Mouse (Mus musculus) lung, postnatal 0 days (tissue): ENCODE results near the gene Hoxc5. TPM values are rescaled to one million over a fixed set of nuclear protein-coding genes. Genes with fewer than 3 reads are reported as not detected.

Experiments
- ATAC-seq: fragments of 200-750 bp; cut with Nextera tagmentation; 2 replicates; pipeline ENCODE4 v1.8.0; 2017; ENCODE audit warnings: moderate library complexity
- DNase-seq: peaks from one replicate; pipeline ENCODE4 v3.0.0-alpha.2; 2016; ENCODE audit warnings: low spot score
- H3K27ac ChIP-seq: fragments of 300-500 bp; sonication (generic); 2 replicates; pipeline ENCODE4 v1.5.1; 2014; ENCODE audit warnings: antibody characterized with exemption, mild to moderate bottlenecking, low read length, mixed read lengths
- H3K27me3 ChIP-seq: fragments of 300-500 bp; sonication (generic); replicated peaks from 2 replicates; pipeline ENCODE4 v1.6.1; 2014; ENCODE audit warnings: low read length, mixed read lengths; ENCODE audit not compliant: insufficient read depth
- H3K36me3 ChIP-seq: fragments of 300-500 bp; sonication (generic); 2 replicates; pipeline ENCODE4 v1.6.1; 2014; ENCODE audit warnings: low read length, mixed read lengths; ENCODE audit not compliant: insufficient read depth
- H3K4me1 ChIP-seq: fragments of 300-500 bp; sonication (generic); 2 replicates; pipeline ENCODE4 v1.6.1; 2014; ENCODE audit warnings: antibody characterized with exemption, low read depth, low read length, mixed read lengths; ENCODE audit not compliant: insufficient read depth
- H3K4me2 ChIP-seq: fragments of 300-500 bp; sonication (generic); replicated peaks from 2 replicates; pipeline ENCODE4 v1.6.1; 2014; ENCODE audit warnings: low read depth, mild to moderate bottlenecking, low read length, moderate library complexity, mixed read lengths
- H3K4me3 ChIP-seq: fragments of 300-500 bp; sonication (generic); 2 replicates; pipeline ENCODE4 v1.5.1; 2014; ENCODE audit warnings: low read depth, low read length
- H3K9ac ChIP-seq: fragments of 300-500 bp; sonication (generic); replicated peaks from 2 replicates; pipeline ENCODE4 v1.6.1; 2014; ENCODE audit warnings: low read depth, mild to moderate bottlenecking
- H3K9me3 ChIP-seq: fragments of 300-500 bp; sonication (generic); 2 replicates; pipeline ENCODE4 v1.6.1; 2016; ENCODE audit warnings: low read length, mixed read lengths
- CTCF ChIP-seq: IDR thresholded peaks from 2 replicates; pipeline ENCODE4 v1.5.1; 2016; ENCODE audit warnings: antibody characterized with exemption, mild to moderate bottlenecking
- EP300 ChIP-seq: IDR thresholded peaks from 2 replicates; pipeline ENCODE4 v1.6.1; 2016; ENCODE audit warnings: antibody characterized with exemption, mild to moderate bottlenecking, control low read depth
- WGBS: fragments of 180-500 bp; shearing (Covaris S2); extraction: QIAGEN DNeasy Blood & Tissue Kit; methylation state at CpG from one replicate; pipeline ENCODE4 v1.1.7; 2014; 5-methylcytosine and 5-hydroxymethylcytosine counted together
- polyA plus RNA-seq: library from polyadenylated mRNA; unstranded; fragments of >200 nt; fragmentation: Nextera tagmentation; extraction: Ambion mirVana; gene quantifications from 2 replicates; pipeline ENCODE4 v1.2.1, GENCODE M21; 2015

Hoxc5 gene
- polyA plus RNA-seq, 1 experiment from 2014 or later: not detected

DNA sequence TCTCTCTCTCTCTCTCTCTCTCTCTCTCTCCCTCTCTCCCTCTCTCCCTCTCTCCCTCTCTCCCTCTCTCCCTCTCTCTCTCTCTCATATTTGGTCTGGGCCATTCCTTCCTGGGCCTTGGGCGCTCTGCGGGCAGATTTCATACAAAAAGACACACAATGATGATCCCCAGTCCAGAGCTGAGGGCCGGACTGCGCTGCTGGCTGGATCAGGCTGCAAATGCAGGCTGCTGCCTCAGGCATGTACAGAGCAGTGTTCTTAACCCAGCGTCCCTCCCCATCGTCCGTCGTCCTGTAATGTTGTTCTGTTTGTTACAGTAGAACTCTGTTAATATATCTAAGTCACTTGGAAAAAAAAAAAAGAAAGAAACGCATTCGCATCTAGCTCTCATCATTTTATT, 17.3 kb downstream of the Hoxc5 start:
- H3K9ac ChIP-seq: no peak overlapping the region
- H3K4me3 ChIP-seq: no peak overlapping the region
- ATAC-seq (no peak), DNase-seq (no peak)
- WGBS: 5% methylated on average over 10 of the region's 10 CpGs
- H3K4me1 ChIP-seq: no peaks in the 10 kb centered on the region
- peaks cover 90% of the 10 kb centered on the region for H3K27me3 ChIP-seq
- TF ChIP-seq EP300 (no peak), CTCF (no peak)
- H3K9me3 ChIP-seq: no peaks in the 10 kb centered on the region
- H3K4me2 ChIP-seq: no peak overlapping the region
- no peak overlapping the region for H3K27ac ChIP-seq
- H3K36me3 ChIP-seq: no peaks in the 10 kb centered on the region

DNA sequence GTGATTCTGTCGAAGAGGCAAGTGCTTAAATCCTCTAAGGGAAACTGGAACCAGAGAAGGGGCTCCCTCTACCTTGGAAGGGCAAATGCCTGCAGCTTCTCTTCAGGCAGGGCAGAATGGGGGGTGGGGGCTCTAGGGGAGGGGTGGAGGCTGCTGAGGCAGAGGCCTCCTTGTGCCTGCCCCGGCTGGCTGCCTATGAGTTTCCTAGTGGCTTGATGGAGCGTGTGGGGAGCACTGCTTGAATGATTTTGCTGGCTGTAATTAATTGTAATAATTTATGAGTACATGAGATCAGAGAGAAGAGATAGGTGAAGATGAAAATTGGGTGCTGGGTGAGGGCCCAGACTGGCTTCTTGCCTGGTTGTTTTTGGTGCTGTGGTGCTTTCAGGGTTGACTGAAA, 17.7 kb downstream of the Hoxc5 start:
- Histone ChIP-seq H3K9me3 (no peaks in the 10 kb centered on the region), H3K27ac (no peak overlapping the region), H3K4me2 (no peak overlapping the region), H3K36me3 (no peaks in the 10 kb centered on the region), H3K9ac (no peak overlapping the region), H3K27me3 (peaks cover 90% of the 10 kb centered on the region), H3K4me3 (no peak overlapping the region), H3K4me1 (no peaks in the 10 kb centered on the region)
- ATAC-seq: no peak
- WGBS: 12% methylated on average over 3 of the region's 3 CpGs
- DNase-seq: no peak
- TF ChIP-seq CTCF (no peak), EP300 (no peak)

DNA sequence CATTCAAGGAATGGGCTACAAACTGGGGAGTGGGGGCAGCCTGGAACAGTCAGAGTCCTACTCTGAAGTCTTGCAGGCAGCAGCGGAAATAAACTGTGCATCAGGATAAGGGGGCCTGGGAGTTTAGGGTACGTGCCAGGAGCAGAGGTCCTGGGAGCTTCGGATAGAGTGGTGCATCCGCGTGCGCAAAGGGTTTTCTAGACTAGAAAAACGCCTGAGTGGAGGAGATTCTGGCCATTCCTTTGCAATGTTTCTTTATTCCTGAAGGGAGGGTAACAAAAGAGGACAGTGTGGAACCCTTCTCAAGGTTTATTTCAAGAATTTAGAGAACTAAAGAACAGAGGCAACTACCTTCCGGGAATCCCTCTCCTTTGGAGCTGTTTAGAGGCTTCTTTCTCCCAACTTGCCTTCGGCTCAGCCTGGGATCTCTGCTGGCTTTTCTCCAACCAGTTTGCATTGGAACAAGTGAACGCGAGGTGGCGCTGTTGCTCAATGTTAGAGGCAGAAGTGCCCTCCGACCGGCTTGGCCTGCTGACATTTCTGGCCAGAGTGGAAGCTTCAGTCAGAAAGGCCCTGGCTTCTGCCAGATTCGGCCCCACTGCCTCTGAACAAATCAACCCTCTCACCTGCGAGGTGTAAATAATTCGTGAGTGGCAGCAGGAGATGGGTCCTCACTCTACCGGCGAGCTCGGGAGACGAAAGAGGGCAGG, 20.0 kb downstream of the Hoxc5 start:
- TF ChIP-seq EP300 (no peak), CTCF (peak; percentile 92)
- 4% methylated on average over 21 of the region's 21 CpGs for WGBS
- Histone ChIP-seq H3K36me3 (no peaks in the 10 kb centered on the region), H3K9me3 (no peaks in the 10 kb centered on the region), H3K4me2 (no peak overlapping the region), H3K27ac (no peak overlapping the region), H3K27me3 (peaks cover 92% of the 10 kb centered on the region), H3K4me1 (no peaks in the 10 kb centered on the region), H3K4me3 (no peak overlapping the region), H3K9ac (no peak overlapping the region)
- DNase-seq (peak; percentile 94), ATAC-seq (peak; percentile 53)

DNA sequence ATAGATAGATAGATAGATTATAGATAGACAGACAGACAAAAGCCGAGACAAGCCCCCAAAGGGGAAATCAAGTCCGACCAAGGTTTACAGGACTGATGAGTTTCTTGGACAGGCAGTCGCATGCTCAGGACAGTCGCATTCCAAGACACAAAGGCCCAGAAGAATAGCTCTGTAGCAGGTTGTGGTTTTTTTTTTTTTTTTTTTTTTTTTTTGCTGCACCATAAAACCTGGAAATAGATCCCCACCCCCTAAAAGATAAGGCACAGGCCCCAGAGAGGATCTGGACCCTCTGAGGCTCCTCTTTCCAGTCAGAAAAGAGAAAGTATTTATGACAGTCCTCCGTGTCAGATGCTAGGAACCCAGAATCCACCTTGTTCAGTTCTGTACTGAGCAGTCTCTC, 20.8 kb downstream of the Hoxc5 start:
- no peak overlapping the region for H3K4me2 ChIP-seq
- WGBS: 26% methylated on average over 5 of the region's 5 CpGs
- H3K9ac ChIP-seq: no peak overlapping the region
- H3K9me3 ChIP-seq: no peaks in the 10 kb centered on the region
- no peak for TF ChIP-seq EP300
- TF ChIP-seq CTCF: no peak
- H3K4me3 ChIP-seq: no peak overlapping the region
- no peaks in the 10 kb centered on the region for H3K4me1 ChIP-seq
- H3K27ac ChIP-seq: no peak overlapping the region
- no peak for ATAC-seq
- peaks cover 93% of the 10 kb centered on the region for H3K27me3 ChIP-seq
- H3K36me3 ChIP-seq: no peaks in the 10 kb centered on the region
- no peak for DNase-seq

DNA sequence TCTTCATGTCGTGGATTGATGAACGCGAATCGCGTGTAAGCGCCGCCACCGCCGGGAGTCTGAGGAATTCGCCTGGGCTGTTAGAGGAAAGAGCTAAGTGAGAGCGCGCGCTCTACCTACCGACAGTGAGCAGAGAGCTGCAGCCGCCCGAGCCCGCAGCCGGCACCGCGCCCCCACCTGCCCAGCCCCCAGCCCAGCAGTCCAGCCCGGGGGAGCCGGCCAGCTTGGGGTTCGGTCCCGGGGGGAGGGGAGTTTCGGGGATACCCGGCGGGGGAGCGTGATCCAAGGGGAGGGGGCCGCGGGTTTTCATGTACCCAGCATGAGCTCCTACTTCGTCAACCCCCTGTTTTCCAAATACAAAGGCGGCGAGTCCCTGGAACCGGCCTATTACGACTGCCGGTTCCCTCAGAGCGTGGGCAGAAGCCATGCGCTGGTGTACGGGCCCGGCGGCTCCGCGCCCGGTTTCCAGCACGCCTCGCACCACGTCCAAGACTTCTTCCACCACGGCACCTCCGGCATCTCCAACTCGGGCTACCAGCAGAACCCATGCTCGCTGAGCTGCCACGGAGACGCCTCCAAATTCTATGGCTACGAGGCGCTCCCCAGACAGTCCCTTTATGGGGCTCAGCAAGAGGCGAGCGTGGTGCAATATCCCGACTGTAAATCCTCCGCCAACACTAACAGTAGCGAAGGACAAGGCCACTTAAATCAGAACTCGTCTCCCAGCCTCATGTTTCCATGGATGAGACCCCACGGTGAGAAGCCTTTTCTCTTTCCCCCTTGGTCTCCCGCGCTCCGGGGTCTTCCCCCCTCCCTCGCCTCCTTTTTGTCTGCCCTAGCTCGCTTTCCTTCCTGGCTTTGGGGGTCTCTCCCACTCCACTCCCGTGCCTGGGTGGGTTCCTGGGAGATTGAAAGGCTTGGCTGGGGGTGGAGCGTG, 23.5 kb downstream of the Hoxc5 start, which contains the start of gene Hoxc8:
Gene Hoxc8 (plus strand): TSS at position 147 of the 937 bp plus-strand sequence.
- 2% methylated on average over 67 of the region's 69 CpGs for WGBS
- Histone ChIP-seq H3K27me3 (peaks cover 93% of the 10 kb centered on the region), H3K9me3 (no peaks in the 10 kb centered on the region), H3K4me1 (no peaks in the 10 kb centered on the region), H3K9ac (no peak within 1 kb of the TSS), H3K4me2 (no peak within 1 kb of the TSS), H3K36me3 (no peaks in the 10 kb centered on the region), H3K4me3 (no peak within 1 kb of the TSS), H3K27ac (no peak within 1 kb of the TSS)
- ATAC-seq: no peak
- DNase-seq: no peak
- TF ChIP-seq CTCF (no peak), EP300 (no peak)

DNA sequence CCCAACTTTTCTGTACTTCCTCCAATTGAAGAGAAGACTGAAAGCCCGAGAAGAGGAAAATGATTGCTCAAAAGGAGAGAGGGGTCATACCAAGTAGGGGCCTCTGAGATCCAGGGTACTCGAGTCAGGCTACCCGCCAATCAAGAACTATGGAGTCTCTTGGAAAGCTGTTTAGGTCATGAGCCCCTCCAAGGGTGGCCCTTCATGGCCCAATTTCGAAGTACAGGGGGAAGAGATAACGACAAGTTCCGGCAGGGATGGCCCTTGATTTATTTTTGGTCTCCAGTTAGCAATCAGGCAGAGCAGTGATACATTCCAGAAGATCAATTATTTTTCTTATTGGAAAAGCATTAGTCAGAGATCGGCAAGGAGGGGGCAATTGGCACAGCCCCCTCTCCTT, 24.5 kb downstream of the Hoxc5 start:
- no peak overlapping the region for H3K4me3 ChIP-seq
- peaks cover 92% of the 10 kb centered on the region for H3K27me3 ChIP-seq
- TF ChIP-seq CTCF: no peak
- no peak for TF ChIP-seq EP300
- H3K36me3 ChIP-seq: no peaks in the 10 kb centered on the region
- no peaks in the 10 kb centered on the region for H3K9me3 ChIP-seq
- no peak overlapping the region for H3K4me2 ChIP-seq
- WGBS: 5% methylated on average over 7 of the region's 7 CpGs
- ATAC-seq (no peak), DNase-seq (no peak)
- no peak overlapping the region for H3K27ac ChIP-seq
- H3K4me1 ChIP-seq: no peaks in the 10 kb centered on the region
- no peak overlapping the region for H3K9ac ChIP-seq
